Mouse (Mus musculus): ENCODE measurements at regions not wholly inside any gene's neighbourhood (a gene's known extent, or its start where the extent isn't known, plus 50 kb on each side); places are given as distances from the start of the nearest gene placed in this dataset.

- TF ChIP-seq CTCF (IDR thresholded peaks at IDR 0.05; ENCODE audit: insufficient read depth, low read length) (no peak), POLR2A (IDR thresholded peaks at IDR 0.05; ENCODE audit: borderline replicate concordance, extremely low read depth, low read depth, low read length) (no peak)
Observed at GRCm38 (mm10) chr6:50978016-50978415, 323.8 kb upstream of the Npvf start.

Measured in lung, adult 2 months (tissue).